Mouse (Mus musculus) mesoderm, embryonic 11.5 days (tissue): ENCODE results near the gene Cd3d.

ENCODE experiments used
- DNase-seq: peaks from one replicate; pipeline ENCODE4 v3.0.0-alpha.2; 2012; ENCODE audit warnings: low read depth, low spot score

The Cd3d gene

GRCm38 (mm10) chr9:44992271-44992670, 10.7 kb downstream of the Cd3d start:
- DNase-seq = no peak

- no peak for DNase-seq
These were observed 11.7 kb downstream of the Cd3d start for GRCm38 (mm10) chr9:44993268-44993667.

- no peak for DNase-seq
These were observed 13.4 kb downstream of the Cd3d start for GRCm38 (mm10) chr9:44994962-44995361.

GRCm38 (mm10) chr9:44996590-44996989, 15.0 kb downstream of the Cd3d start:
- no peak for DNase-seq

GRCm38 (mm10) chr9:44998138-44998537, 16.6 kb downstream of the Cd3d start:
- DNase-seq = no peak

- DNase-seq = no peak
These were observed 17.6 kb downstream of the Cd3d start for GRCm38 (mm10) chr9:44999171-44999570.

GRCm38 (mm10) chr9:44999776-45000175, 18.2 kb downstream of the Cd3d start:
- no peak for DNase-seq

GRCm38 (mm10) chr9:45000249-45000648, 18.7 kb downstream of the Cd3d start:
- no peak for DNase-seq

GRCm38 (mm10) chr9:45007404-45007803, 25.8 kb downstream of the Cd3d start:
- no peak for DNase-seq

GRCm38 (mm10) chr9:45008342-45008741, 26.8 kb downstream of the Cd3d start:
- DNase-seq = no peak

GRCm38 (mm10) chr9:45009180-45010078, 27.8 kb downstream of the Cd3d start, which contains the start of gene Cd3e:
Cd3e (minus strand) TSS chr9:45009627.
- no peak for DNase-seq

GRCm38 (mm10) chr9:45010461-45010860, 28.9 kb downstream of the Cd3d start:
- DNase-seq = no peak

- DNase-seq = no peak
These were observed 29.7 kb downstream of the Cd3d start for GRCm38 (mm10) chr9:45011291-45011690.

GRCm38 (mm10) chr9:45014879-45015278, 33.3 kb downstream of the Cd3d start:
- no peak for DNase-seq

- DNase-seq = no peak
These were observed 34.3 kb downstream of the Cd3d start for GRCm38 (mm10) chr9:45015841-45016240.

GRCm38 (mm10) chr9:45018031-45018430, 36.4 kb downstream of the Cd3d start:
- DNase-seq = peak; percentile 42

- peak; percentile 76 for DNase-seq
These were observed 41.2 kb downstream of the Cd3d start for GRCm38 (mm10) chr9:45022800-45023199.

GRCm38 (mm10) chr9:45023638-45024037, 42.1 kb downstream of the Cd3d start:
- no peak for DNase-seq

- no peak for DNase-seq
These were observed 42.6 kb downstream of the Cd3d start for GRCm38 (mm10) chr9:45024187-45024586.

GRCm38 (mm10) chr9:45027376-45027775, 45.8 kb downstream of the Cd3d start:
- DNase-seq = no peak

GRCm38 (mm10) chr9:45030341-45030740, 48.8 kb downstream of the Cd3d start:
- DNase-seq = no peak

GRCm38 (mm10) chr9:45032261-45032660, 50.7 kb downstream of the Cd3d start:
- DNase-seq = no peak

- no peak for DNase-seq
These were observed 52.9 kb downstream of the Cd3d start for GRCm38 (mm10) chr9:45034526-45034925.
